Mouse (Mus musculus): Measurements from ENCODE around the gene Safb2.

Safb2 gene

DNA sequence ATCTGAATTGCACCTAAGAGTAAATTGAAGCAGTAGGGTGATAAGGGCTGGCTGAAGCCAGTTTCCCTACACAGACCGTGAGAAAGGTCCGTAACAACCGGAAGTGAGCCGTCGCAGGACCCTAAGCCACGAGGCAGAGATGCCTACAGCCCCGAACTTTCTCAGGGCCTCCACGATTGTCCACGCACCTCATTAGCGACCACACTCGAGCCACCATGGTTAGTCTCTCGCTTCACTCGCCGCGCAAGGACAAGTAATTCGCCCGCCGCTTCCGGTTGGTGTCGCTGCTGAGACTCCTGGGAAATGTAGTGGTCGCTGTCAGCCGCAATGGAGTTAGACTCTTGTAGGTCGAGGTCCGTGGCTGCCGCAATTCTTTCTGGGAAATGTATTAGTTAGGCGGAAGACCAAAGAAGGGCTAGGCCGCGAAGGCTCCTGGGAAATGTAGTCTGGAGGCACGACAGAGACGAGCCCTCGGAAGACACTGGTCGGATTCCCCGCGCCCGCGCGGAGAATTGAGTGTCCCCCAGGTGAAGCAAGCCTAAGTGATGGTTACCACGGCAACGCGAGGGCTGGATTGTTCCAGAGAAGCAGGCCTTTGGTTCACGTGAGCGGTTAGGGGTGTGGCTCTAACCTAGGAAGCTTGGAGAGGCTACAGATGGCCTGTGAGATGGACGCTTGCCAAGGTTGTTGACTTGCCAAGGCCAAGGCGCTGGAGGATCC is 25.2 kb upstream of the Safb2 start, which contains the start of gene 2410015M20Rik:
TSS of gene 2410015M20Rik (minus strand) at position 320 of the 720 bp plus-strand sequence.
- peak; percentile 92 for DNase-seq (ENCODE audit: low read depth, low spot score)

DNA sequence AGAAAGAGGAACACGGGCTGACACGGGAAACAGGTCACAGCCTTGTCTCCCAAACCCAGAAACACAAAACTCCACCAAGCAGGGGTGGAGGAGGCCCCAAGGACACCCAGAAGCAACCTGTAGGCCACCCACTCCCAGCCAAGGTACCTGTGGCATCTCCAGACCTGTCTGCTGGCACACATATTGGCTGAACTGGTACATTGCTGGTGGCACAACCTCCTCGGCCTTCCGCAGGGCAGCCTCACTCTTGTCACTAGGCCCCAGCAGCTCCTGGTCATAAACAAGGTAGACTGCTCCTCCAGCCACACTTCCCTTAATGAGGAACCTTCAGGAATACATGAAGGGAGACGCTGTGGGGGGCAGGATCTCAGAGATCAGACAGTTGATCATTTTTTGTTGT is 24.3 kb upstream of the Safb2 start:
- no peak for DNase-seq (ENCODE audit: low read depth, low spot score)

DNA sequence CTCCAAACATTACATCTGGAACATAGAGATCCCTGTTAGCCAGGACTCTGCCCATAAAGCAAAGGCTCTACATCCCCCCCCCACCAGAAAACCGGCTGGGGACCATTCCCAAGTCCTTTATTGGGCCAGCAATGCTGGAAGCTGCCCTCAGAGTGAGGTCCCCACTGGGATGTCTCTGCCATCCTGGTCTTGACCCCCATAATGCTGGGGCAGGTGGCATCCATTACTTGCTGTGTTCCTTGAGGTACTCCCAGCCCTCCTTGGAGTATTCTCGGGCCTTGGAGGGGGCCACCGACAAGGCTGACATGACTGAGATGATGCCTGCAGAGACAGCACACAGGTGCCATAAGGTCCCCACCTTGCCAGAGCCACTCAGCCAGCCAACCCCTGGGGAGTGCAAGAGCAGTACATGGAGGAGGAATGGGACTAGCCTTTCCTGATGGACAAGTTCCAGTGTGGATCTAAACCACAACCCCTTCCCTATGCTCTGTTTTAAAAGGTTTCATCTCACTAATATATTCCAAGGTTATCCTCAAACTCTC is 23.2 kb upstream of the Safb2 start:
- no peak for DNase-seq (ENCODE audit: low read depth, low spot score)

DNA sequence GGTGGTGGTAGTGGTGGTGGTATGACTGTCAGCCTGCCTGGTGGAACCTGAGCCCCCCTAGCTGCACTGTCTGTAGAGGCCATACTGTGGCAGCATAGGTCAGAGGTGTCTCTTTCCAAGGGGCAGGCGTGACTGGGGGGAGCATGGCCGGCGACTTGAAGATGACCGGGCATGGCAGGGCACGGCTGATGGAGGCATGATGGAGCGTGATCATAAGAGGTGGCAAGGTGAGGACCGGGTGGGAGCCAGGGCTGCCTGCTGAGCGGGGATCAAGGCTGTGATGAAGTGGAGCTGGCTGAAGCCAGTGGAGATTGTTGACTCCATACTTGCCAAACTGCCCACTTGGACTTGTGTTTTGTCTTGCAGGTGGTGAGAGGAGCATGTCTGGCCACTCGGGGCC is 21.0 kb upstream of the Safb2 start:
- no peak for DNase-seq (ENCODE audit: low read depth, low spot score)

DNA sequence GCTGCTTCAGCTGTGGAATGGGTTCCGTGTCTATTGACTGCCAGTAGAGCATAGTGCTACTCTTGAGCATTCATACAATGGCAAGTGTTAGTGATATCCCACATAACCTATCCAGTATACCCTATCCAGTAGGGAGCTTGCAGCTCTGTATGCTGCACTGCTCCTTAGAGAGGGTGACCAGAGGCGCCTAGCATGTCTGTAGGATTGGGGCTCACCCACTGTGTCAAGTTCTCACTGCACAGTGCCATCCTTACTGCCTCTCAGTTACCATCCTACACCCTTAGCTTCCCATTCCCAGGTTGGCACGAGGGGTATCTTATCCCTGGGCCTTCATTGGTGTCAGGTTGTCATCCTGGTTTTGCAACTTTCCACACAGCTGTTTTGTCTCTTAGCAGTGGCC is 20.0 kb upstream of the Safb2 start:
- no peak for DNase-seq (ENCODE audit: low read depth, low spot score)

DNA sequence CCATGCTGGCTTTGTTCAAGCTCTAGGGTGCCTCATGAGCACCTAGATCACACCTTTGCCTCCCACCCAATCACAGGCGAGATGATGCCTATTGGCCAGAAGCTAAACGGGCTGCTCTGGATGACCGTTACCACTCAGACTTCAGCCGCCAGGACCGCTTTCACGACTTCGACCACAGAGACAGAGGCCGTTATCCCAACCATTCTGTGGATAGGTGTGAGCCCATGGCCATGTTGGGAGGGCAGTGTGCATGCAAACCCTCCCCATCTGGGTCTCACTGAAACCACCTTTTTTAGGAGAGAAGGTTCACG is 19.6 kb upstream of the Safb2 start:
- no peak for DNase-seq (ENCODE audit: low read depth, low spot score)

DNA sequence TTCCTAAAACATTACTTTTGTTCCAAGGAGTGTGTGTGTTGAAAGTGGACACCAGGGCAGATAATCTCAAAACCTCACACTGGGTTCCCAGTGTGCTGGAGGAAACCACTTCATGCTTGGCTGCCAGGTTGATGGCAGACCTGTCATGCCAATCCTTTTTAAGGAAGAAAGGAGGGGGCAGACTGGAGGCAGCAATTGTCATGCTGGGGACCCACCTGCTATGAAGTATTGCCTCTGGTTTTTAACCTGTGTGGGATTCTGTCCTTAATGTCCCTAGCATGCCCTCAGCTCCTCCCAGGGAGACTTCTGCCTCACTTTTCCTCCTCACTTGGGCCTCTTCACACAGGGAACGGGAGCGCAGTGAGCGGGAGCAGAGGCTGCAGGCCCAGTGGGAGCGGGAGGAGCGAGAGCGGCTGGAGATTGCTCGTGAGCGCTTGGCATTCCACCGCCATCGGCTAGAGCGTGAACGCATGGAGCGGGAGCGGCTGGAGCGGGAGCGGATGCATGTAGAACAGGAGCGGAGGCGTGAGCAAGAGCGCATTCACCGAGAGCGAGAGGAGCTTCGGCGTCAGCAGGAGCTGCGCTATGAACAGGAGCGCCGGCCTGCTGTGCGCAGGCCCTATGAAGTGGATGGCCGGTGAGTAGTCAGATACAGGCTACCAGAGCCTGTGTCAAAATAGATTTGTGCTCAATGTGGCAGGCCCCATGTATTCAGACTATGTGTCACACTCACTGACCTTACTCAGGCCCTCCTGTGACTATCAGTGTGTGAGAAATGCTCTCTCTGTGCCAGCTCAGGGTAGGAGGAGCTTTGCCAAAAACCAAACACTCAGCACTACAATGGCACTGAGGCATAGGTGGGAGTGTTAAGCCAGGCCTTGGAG is 19.0 kb upstream of the Safb2 start:
- no peak for DNase-seq (ENCODE audit: low read depth, low spot score)

DNA sequence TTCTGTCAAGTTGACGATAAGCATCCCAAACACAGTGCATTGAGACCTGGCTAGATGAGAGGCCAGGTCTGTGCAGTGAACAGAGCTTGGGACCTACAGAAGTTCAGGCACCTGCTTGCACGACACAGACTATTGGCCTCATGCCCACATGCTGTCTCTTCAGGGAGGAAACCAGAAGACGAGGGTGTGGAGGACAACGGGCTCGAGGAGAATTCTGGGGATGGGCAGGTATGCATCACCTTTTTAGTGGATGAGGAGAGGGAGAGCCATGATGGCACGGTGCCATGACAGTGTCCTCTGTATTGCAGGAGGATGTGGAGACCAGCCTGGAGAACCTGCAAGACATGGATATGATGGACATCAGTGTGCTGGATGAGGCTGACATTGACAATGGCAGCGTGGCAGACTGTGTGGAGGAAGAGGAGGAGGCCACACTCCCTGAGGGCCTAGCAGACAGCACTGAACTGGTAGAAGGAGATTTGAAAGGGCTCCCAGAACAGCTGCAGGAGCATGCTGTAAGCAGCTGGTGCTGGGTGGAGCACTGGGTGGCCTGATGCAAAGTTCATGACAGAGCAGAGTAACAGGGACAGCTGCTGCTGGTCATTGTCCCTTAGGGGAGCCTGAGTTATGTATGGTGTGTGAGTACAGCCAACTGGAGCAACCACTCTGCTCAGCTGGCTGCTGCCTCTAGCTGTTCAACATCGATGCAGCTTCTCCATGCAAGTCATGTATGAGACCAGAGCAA is 9.3 kb upstream of the Safb2 start:
- no peak for DNase-seq (ENCODE audit: low read depth, low spot score)

DNA sequence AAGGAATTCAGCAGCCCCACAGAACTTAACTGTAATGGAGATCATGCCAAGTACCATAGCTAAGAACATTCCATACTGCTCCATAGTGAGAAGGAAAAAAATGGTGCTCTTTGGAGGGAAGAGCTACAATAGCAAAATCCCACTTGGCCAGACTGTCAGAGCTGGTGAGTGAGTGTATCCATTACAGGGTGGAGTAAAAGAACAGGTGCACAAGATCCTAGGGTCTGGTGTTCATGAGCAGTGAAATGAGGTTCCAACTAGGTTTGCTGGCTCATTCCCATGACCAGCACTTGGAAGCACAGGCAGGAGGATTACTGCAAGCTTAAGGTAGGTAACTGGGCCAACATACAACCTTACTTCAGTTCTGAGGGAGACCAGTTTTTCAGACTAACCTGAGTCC is 8.2 kb upstream of the Safb2 start:
- no peak for DNase-seq (ENCODE audit: low read depth, low spot score)

DNA sequence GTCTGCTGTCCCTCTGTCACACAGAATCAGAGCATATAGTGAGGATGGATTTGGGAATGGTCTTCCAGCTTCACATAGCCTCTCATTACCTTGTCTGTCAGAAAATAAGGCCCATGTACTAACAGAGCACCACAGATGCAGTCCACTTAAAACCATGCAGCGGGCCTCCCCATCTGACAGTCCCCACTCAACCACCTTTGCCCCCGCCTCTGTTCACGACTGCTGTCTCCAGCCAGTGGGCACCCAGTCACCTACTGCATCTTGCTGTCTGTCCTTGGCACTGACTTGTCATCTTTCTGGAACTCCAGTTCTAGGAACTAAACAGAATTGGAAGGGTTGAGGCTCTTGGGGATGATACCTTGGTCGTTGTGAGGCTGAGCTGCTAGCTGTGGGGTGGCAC is 4.5 kb upstream of the Safb2 start:
- DNase-seq (ENCODE audit: low read depth, low spot score), result no peak

DNA sequence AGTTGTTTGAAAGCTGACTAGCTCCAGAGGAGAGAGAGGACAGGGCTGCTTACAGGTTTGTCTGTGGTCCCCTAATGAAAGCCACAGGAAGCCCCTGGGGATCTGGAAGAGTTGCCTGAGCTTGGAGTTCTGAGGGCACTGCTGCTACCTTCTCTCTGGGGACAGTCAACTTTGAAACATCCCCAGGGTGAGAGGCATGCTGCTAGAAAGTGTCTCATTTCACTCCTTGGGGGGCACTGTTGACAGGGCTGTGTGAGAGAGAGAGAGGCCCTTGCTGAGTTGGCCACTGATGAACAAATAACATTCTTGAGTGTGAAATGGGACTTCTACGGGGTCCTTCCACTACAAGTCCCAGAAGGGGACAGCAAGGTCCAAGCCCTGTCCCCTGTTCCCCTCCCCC is 3.4 kb upstream of the Safb2 start:
- DNase-seq (ENCODE audit: low read depth, low spot score), result no peak

DNA sequence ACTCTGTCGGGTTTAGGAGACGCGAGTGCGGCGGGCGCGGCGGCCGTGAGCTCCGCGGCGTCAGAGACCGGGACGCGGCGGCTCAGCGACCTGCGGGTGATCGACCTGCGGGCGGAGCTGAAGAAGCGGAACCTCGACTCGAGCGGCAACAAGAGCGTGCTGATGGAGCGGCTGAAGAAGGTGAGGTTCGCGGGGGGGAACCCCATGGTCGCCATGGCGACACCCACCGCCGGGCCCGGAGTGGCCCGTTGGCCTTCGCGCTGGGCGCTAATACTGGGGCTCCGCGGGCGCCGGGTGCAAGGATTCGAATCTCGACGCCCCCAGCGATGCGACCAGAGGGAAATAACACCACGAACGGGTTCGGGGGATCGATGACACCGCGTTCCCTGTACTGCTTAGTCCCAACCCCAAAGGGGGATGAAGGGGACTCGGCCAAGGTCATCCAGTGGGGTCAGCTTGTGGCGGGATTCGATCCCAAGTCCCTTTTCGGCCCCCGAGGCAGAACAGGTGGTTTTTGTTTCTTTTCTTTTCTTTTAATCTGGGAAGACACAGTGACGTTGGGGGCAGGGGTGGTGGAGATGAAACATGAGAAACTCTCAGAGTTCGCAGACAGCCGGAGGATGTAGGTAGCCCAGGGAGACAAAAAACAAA is 911 bp upstream of the Safb2 start:
- no peak for DNase-seq (ENCODE audit: low read depth, low spot score)

DNA sequence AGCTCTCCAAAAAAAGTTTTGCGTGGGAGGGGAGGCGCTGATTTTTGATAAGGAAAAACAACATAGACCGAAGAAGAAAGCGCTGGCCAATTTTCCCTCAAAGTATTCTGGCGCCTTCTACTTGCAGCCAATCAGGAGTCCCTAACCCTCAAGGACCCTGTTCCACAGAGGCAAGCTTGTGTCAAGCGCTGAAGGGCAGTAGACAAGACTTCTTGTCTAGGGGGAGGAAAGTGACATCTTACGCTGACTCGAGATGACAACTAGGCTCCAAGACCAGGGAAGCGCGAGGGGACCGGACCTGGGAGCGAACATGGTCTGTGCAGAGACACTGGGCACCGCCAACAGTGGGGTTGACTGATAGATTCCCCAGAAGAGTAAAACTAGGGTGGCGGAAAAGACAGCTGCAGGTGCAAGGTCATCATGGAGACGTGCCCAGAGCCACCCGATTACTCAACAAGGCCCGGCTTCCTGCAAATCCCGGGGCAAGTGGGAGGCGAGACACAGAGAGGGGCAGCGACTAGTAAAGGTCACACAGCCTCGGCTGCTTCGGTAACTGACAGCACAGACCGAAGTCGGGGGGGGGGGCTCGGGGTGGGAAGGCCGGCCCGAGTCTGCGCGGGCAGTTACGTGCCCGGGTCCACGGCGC is 651 bp downstream of the Safb2 start:
- no peak for DNase-seq (ENCODE audit: low read depth, low spot score)

DNA sequence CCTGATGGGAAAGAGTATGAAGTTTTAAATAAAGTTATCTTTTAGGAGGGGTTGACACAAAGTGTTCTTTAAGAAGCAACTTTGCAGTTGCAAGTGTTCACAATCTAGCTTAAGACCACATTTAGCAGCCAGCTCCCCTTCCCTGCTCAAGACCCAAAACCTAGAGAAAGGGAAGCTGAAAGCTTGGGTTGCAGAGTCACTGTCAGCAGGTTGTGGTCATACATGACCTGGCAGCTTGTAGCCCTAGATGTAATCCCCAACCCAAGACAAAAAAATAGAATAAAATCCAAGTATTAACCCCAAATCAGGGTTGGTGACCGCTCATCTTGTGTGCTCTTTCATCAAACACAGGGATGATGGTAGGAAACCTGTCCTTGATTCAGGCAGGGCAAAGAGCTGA is 1.3 kb downstream of the Safb2 start:
- DNase-seq (ENCODE audit: low read depth, low spot score), result no peak

DNA sequence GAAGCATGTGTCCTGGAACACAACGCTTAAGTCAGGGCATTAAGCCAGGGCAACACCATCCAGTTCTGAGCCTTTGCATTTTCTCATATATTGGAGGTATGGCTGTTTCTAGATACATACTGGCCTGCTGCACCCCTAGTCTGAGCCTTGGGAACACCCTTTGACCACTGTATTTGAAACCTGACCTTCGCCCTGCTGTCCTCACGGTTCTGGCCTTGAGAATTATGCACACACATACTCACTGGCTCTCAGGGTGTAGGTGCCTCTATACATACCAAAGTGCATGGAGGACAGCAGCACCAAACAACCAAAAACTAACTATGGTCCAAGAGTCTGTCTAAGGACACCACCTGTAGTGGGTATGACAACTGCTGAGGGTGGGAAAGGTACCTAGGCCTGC is 11.4 kb downstream of the Safb2 start:
- DNase-seq (ENCODE audit: low read depth, low spot score), result no peak

DNA sequence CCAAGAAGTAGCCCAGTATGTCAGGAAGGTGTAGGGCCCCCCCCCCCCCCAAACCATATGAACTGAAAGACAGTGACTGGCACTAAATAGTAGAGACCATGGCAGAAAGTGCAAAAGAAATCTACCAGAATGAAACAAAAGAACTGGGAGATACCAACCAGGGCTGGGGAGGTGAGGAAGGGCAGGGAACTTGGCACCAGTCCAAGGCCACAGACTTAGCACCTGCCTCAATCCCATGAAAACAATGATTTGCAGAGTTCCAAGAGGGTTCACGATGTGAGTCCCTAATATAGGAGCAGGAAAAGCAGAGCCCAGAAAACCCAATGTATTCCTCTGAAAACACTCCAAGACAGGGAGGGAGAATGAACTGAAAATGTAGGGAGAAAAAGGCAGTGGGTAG is 12.2 kb downstream of the Safb2 start:
- DNase-seq (ENCODE audit: low read depth, low spot score), result no peak

DNA sequence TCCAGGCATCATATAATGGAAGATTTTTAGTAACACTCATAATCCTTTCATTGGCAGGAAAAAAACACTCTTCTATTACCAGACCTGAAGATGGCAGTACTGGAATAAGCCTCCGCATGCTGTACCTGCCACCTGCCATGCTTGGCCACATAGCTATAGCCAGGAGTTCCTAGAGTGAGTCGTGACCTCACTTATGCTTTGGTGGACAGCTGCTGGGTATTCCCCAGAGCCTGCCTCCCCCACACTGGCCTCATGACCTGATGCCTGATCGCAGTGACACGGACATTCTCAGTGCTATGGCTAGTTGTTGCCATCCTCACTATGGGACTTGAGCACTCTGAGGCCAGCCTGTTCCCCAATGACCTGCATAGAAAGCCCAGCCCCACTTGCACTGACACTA is 14.1 kb downstream of the Safb2 start:
- DNase-seq (ENCODE audit: low read depth, low spot score), result no peak

DNA sequence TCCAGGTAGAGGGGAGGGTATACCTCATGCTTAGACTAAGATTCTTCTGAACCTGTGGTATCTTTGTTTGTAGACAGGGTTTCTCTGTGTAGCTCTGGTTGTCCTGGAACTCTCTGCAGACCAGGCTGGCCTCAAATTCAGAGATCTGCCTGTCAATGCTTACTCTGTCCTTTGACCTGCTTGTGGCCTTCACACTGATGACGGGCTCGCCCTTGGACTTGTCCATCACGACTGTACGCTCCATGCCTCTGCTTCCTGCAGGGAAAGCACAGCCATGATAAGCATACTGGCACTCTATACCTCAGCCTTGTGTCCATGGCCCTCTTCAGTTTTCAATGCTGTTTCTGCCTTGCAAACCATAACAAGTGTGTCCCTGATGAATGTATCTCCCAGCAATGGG is 17.0 kb downstream of the Safb2 start:
- DNase-seq (ENCODE audit: low read depth, low spot score), result no peak

DNA sequence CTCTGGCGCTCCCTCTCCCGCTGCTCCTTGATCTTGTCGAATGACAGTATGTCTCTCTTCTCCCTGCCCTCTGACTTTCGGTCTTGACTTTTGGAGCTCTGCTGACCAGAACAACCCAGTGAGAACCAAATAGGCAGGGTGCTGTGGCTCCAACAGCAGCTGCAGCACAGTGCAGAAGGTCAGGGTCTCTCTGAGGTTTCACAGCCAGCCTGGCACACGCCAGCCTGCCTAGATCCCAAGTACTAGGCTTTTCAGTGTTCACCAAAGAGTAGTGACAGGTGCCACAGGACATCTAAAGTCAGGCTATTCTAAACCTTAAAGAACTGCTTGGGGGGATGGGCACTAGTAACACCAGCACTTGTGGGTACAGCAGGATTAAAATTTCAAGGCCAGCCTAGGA is 17.5 kb downstream of the Safb2 start:
- DNase-seq (ENCODE audit: low read depth, low spot score), result no peak

DNA sequence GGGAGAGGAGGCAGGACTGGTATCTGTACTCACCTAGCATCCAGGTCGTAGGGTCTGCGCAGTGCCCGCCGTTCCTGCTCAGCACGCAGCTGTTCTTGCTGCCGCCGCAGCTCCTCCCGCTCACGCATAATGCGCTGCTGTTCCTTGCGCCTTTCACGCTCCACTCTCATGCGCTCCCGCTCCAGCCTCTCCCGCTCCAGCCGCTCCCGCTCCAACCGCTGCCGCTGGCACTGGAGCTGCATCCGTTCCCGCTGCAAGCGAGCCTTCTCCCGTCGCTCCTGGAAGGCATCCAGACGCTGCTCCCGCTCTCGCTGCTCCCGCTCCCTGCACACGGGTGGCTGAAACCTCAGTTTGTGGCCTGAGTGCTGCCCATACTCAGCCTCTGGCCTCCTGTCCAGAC is 18.1 kb downstream of the Safb2 start:
- DNase-seq (ENCODE audit: low read depth, low spot score), result no peak

DNA sequence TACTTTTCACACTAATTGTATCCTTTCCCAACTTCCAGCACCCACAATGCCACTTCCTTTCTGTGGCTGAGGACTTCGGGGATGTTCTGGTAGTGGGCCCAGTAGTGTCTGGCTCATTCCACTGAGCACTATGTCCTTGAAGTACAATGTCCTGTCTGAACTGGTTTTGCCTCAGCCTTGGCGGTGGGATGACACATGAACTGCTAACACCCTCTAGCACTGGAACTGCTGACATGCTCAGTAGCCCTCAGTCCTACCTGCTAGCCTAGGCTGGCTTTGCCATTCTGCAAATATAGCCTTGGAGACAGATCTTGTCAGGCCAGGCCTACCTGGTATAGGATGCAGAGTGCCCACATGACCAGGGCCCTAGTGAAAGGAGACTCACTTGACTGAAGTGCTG is 22.5 kb downstream of the Safb2 start:
- no peak for DNase-seq (ENCODE audit: low read depth, low spot score)
